Mouse (Mus musculus) liver, embryonic 15.5 days (tissue): ENCODE results near the gene Spsb1. TPM values are rescaled to one million over a fixed set of nuclear protein-coding genes. Genes with fewer than 3 reads are reported as not detected.

Experiments used
- ATAC-seq: fragments of 200-750 bp; cut with Nextera tagmentation; 2 replicates; pipeline ENCODE4 v1.8.0; 2017; ENCODE audit warnings: moderate number of reproducible peaks, mild to moderate bottlenecking, moderate library complexity; ENCODE audit not compliant: insufficient read depth
- H3K27ac ChIP-seq: fragments of 300-500 bp; sonication (generic); replicated peaks from 2 replicates; pipeline ENCODE4 v1.5.1; 2015; ENCODE audit warnings: mild to moderate bottlenecking, inconsistent platforms
- H3K27me3 ChIP-seq: fragments of 300-500 bp; sonication (generic); 2 replicates; pipeline ENCODE4 v1.6.1; 2015; ENCODE audit warnings: mild to moderate bottlenecking, inconsistent platforms
- H3K36me3 ChIP-seq: fragments of 300-500 bp; sonication (generic); replicated peaks from 2 replicates; pipeline ENCODE4 v1.6.1; 2015; ENCODE audit warnings: moderate library complexity, mild to moderate bottlenecking, inconsistent platforms
- H3K4me1 ChIP-seq: fragments of 300-500 bp; sonication (generic); replicated peaks from 2 replicates; pipeline ENCODE4 v1.6.1; 2015; ENCODE audit warnings: inconsistent platforms
- H3K4me2 ChIP-seq: fragments of 300-500 bp; sonication (generic); 2 replicates; pipeline ENCODE4 v1.6.1; 2015; ENCODE audit warnings: moderate library complexity, mild to moderate bottlenecking, inconsistent platforms
- H3K4me3 ChIP-seq: fragments of 300-500 bp; sonication (generic); replicated peaks from 2 replicates; pipeline ENCODE4 v1.5.1; 2015; ENCODE audit warnings: mild to moderate bottlenecking, inconsistent platforms
- H3K9ac ChIP-seq: fragments of 300-500 bp; sonication (generic); 2 replicates; pipeline ENCODE4 v1.6.1; 2015; ENCODE audit warnings: moderate library complexity, mild to moderate bottlenecking, inconsistent platforms
- H3K9me3 ChIP-seq: fragments of 300-500 bp; sonication (generic); replicated peaks from 2 replicates; pipeline ENCODE4 v1.6.1; 2016; ENCODE audit warnings: inconsistent platforms
- WGBS: fragments of 180-500 bp; shearing (Covaris S2); methylation state at CpG from one replicate; pipeline ENCODE4 v1.1.7; 2015; ENCODE audit warnings: mixed read lengths; ENCODE audit not compliant: insufficient replicate concordance; 5-methylcytosine and 5-hydroxymethylcytosine counted together
- polyA plus RNA-seq: library from polyadenylated mRNA; unstranded; fragments of >200 nt; fragmentation: Nextera tagmentation; extraction: Ambion mirVana; gene quantifications from 2 replicates; pipeline ENCODE4 v1.2.1, GENCODE M21; 2015

The Spsb1 gene
- polyA plus RNA-seq, 1 experiment from 2014 or later = 0.61 TPM

- Histone ChIP-seq H3K4me1 (no peaks in the 10 kb centered on the region), H3K27me3 (peaks cover 23% of the 10 kb centered on the region; the same call in 1 of the 2 replicates), H3K27ac (no peak overlapping the region), H3K36me3 (no peaks in the 10 kb centered on the region), H3K4me3 (no peak overlapping the region), H3K4me2 (no peak overlapping the region), H3K9me3 (no peaks in the 10 kb centered on the region), H3K9ac (no peak overlapping the region)
- ATAC-seq = no peak
- 64% methylated on average over 17 of the region's 17 CpGs for WGBS
Observed at GRCm38 (mm10) chr4:149882139-149882916, 72.5 kb downstream of the Spsb1 start.

- no peaks in the 10 kb centered on the region for H3K4me1 ChIP-seq
- no peak overlapping the region for H3K4me3 ChIP-seq
- H3K4me2 ChIP-seq = no peak overlapping the region
- no peaks in the 10 kb centered on the region for H3K9me3 ChIP-seq
- 59% methylated on average over 5 of the region's 5 CpGs for WGBS
- H3K9ac ChIP-seq = no peak overlapping the region
- H3K27ac ChIP-seq = no peak overlapping the region
- H3K36me3 ChIP-seq = no peaks in the 10 kb centered on the region
- H3K27me3 ChIP-seq = peaks cover 30% of the 10 kb centered on the region
- no peak for ATAC-seq
Observed at GRCm38 (mm10) chr4:149880908-149881307, 73.9 kb downstream of the Spsb1 start.

GRCm38 (mm10) chr4:149879980-149880379, 74.9 kb downstream of the Spsb1 start:
- H3K4me1 ChIP-seq = no peaks in the 10 kb centered on the region
- H3K4me2 ChIP-seq = no peak overlapping the region
- ATAC-seq = no peak
- no peak overlapping the region for H3K27ac ChIP-seq
- no peaks in the 10 kb centered on the region for H3K9me3 ChIP-seq
- no peak overlapping the region for H3K9ac ChIP-seq
- peaks cover 33% of the 10 kb centered on the region for H3K27me3 ChIP-seq
- H3K4me3 ChIP-seq = no peak overlapping the region
- 17% methylated on average over 11 of the region's 11 CpGs for WGBS
- no peaks in the 10 kb centered on the region for H3K36me3 ChIP-seq

GRCm38 (mm10) chr4:149878021-149878449, 76.8 kb downstream of the Spsb1 start:
- Histone ChIP-seq H3K9me3 (no peaks in the 10 kb centered on the region), H3K9ac (no peak overlapping the region), H3K4me3 (no peak overlapping the region), H3K36me3 (no peaks in the 10 kb centered on the region), H3K4me1 (no peaks in the 10 kb centered on the region), H3K27me3 (peaks cover 36% of the 10 kb centered on the region), H3K27ac (no peak overlapping the region), H3K4me2 (no peak overlapping the region)
- no peak for ATAC-seq
- 47% methylated on average over 6 of the region's 6 CpGs for WGBS

- H3K4me3 ChIP-seq = no peak overlapping the region
- H3K4me1 ChIP-seq = no peaks in the 10 kb centered on the region
- no peak for ATAC-seq
- H3K36me3 ChIP-seq = no peaks in the 10 kb centered on the region
- H3K27ac ChIP-seq = no peak overlapping the region
- H3K9me3 ChIP-seq = no peaks in the 10 kb centered on the region
- H3K27me3 ChIP-seq = peaks cover 36% of the 10 kb centered on the region
- H3K9ac ChIP-seq = no peak overlapping the region
- no peak overlapping the region for H3K4me2 ChIP-seq
- WGBS = 54% methylated on average over 3 of the region's 3 CpGs
Observed at GRCm38 (mm10) chr4:149877202-149877601, 77.6 kb downstream of the Spsb1 start.

- Histone ChIP-seq H3K4me2 (no peak overlapping the region), H3K4me3 (no peak overlapping the region), H3K27ac (no peak overlapping the region), H3K27me3 (peaks cover 36% of the 10 kb centered on the region), H3K36me3 (no peaks in the 10 kb centered on the region), H3K9me3 (no peaks in the 10 kb centered on the region), H3K9ac (no peak overlapping the region), H3K4me1 (no peaks in the 10 kb centered on the region)
- 66% methylated on average over 6 of the region's 6 CpGs for WGBS
- ATAC-seq = no peak
Observed at GRCm38 (mm10) chr4:149876761-149877160, 78.1 kb downstream of the Spsb1 start.

GRCm38 (mm10) chr4:149875986-149876501, 78.8 kb downstream of the Spsb1 start:
- no peaks in the 10 kb centered on the region for H3K9me3 ChIP-seq

GRCm38 (mm10) chr4:149875296-149875695, 79.5 kb downstream of the Spsb1 start:
- H3K4me3 ChIP-seq = no peak overlapping the region
- 25% methylated on average over 6 of the region's 6 CpGs for WGBS
- H3K4me1 ChIP-seq = no peaks in the 10 kb centered on the region
- no peak overlapping the region for H3K4me2 ChIP-seq
- peaks cover 36% of the 10 kb centered on the region for H3K27me3 ChIP-seq
- H3K27ac ChIP-seq = no peak overlapping the region
- no peak overlapping the region for H3K9ac ChIP-seq
- H3K9me3 ChIP-seq = no peaks in the 10 kb centered on the region
- no peak for ATAC-seq
- H3K36me3 ChIP-seq = no peaks in the 10 kb centered on the region

More at GRCm38 (mm10) chr4:149875986-149876501, 78.8 kb downstream of the Spsb1 start:
- 49% methylated on average over 8 of the region's 8 CpGs for WGBS
- Histone ChIP-seq H3K27ac (no peak overlapping the region), H3K27me3 (peaks cover 36% of the 10 kb centered on the region), H3K36me3 (no peaks in the 10 kb centered on the region), H3K9ac (no peak overlapping the region), H3K4me3 (no peak overlapping the region), H3K4me2 (no peak overlapping the region), H3K4me1 (no peaks in the 10 kb centered on the region)
- ATAC-seq = no peak

- Histone ChIP-seq H3K4me3 (no peak overlapping the region), H3K27ac (no peak overlapping the region), H3K9me3 (no peaks in the 10 kb centered on the region), H3K4me1 (no peaks in the 10 kb centered on the region), H3K36me3 (no peaks in the 10 kb centered on the region), H3K27me3 (peaks cover 17% of the 10 kb centered on the region; the same call in 1 of the 2 replicates), H3K4me2 (no peak overlapping the region), H3K9ac (no peak overlapping the region)
- WGBS = 32% methylated on average over 6 of the region's 6 CpGs
- no peak for ATAC-seq
Observed at GRCm38 (mm10) chr4:149872236-149872635, 82.6 kb downstream of the Spsb1 start.

- no peaks in the 10 kb centered on the region for H3K36me3 ChIP-seq
- H3K4me2 ChIP-seq = no peak overlapping the region
- H3K4me1 ChIP-seq = no peaks in the 10 kb centered on the region
- 23% methylated on average over 7 of the region's 7 CpGs for WGBS
- H3K9ac ChIP-seq = no peak overlapping the region
- 0 out of 2 replicates have a peak, but pooled peaks cover 11% of the 10 kb centered on the region for H3K27me3 ChIP-seq
- no peak overlapping the region for H3K27ac ChIP-seq
- no peaks in the 10 kb centered on the region for H3K9me3 ChIP-seq
- ATAC-seq = no peak
- no peak overlapping the region for H3K4me3 ChIP-seq
Observed at GRCm38 (mm10) chr4:149871582-149871981, 83.3 kb downstream of the Spsb1 start.

- WGBS = 59% methylated on average over 11 of the region's 11 CpGs
- Histone ChIP-seq H3K9ac (no peak overlapping the region), H3K4me2 (no peak overlapping the region), H3K27ac (no peak overlapping the region), H3K4me3 (no peak overlapping the region), H3K9me3 (no peaks in the 10 kb centered on the region), H3K36me3 (no peaks in the 10 kb centered on the region), H3K27me3 (0 out of 2 replicates have a peak, but pooled peaks cover 11% of the 10 kb centered on the region), H3K4me1 (no peaks in the 10 kb centered on the region)
- ATAC-seq = no peak
Observed at GRCm38 (mm10) chr4:149871014-149871413, 83.8 kb downstream of the Spsb1 start.
